Mouse (Mus musculus): ENCODE data around the gene P4ha3. TPM values are rescaled to one million over a fixed set of nuclear protein-coding genes. Genes with fewer than 3 reads are reported as not detected.
"Not testable (repeated sequence)": the region's sequence is repeated elsewhere in the genome, so short reads cannot be mapped to it uniquely, and the experiment has no call there.

Gene P4ha3
- polyA plus RNA-seq (2012; rRNA removed) = 0.19 and 0.22 TPM in 2 replicates

GRCm38 (mm10) chr7:100285383-100285782 lies at the start of gene P4ha3:
Gene P4ha3 (plus strand): TSS chr7:100285520.
- TF ChIP-seq POLR2A (IDR thresholded peaks at IDR 0.05; ENCODE audit: low read depth, low read length) (no peak), CTCF (conservative IDR thresholded peaks at IDR 0.05; ENCODE audit: insufficient read depth, insufficient read length, low read depth, low read length) (no peak)
- WGBS = 2% methylated on average over 53 of the region's 53 CpGs
- Histone ChIP-seq H3K36me3 (ENCODE audit: control insufficient read depth, insufficient read depth, low read length) (no peaks in the 10 kb centered on the region), H3K27me3 (replicated peaks; ENCODE audit: control insufficient read depth, insufficient read depth, low read length) (no peaks in the 10 kb centered on the region), H3K27ac (ENCODE audit: insufficient read depth, low read depth, low read length) (no peak within 1 kb of the TSS), H3K4me1 (ENCODE audit: control insufficient read depth, insufficient read depth, low read length) (no peaks in the 10 kb centered on the region), H3K4me3 (ENCODE audit: insufficient read depth, low read depth, low read length) (no peak within 1 kb of the TSS)
- no peak for DNase-seq

- Histone ChIP-seq H3K27me3 (replicated peaks; ENCODE audit: control insufficient read depth, insufficient read depth, low read length) (no peaks in the 10 kb centered on the region), H3K36me3 (ENCODE audit: control insufficient read depth, insufficient read depth, low read length) (no peaks in the 10 kb centered on the region), H3K4me1 (ENCODE audit: control insufficient read depth, insufficient read depth, low read length) (no peaks in the 10 kb centered on the region), H3K27ac (ENCODE audit: insufficient read depth, low read depth, low read length) (no peak overlapping the region), H3K4me3 (ENCODE audit: insufficient read depth, low read depth, low read length) (no peak overlapping the region)
- TF ChIP-seq POLR2A (IDR thresholded peaks at IDR 0.05; ENCODE audit: low read depth, low read length) (no peak), CTCF (conservative IDR thresholded peaks at IDR 0.05; ENCODE audit: insufficient read depth, insufficient read length, low read depth, low read length) (no peak)
- WGBS = 83% methylated on average over 1 of the region's 1 CpGs
- DNase-seq = no peak
Measured at GRCm38 (mm10) chr7:100238271-100238670, 47.0 kb upstream of the P4ha3 start.

GRCm38 (mm10) chr7:100240601-100241000 lies 44.7 kb upstream of the P4ha3 start:
- no peaks in the 10 kb centered on the region for H3K27me3 ChIP-seq (replicated peaks; ENCODE audit: control insufficient read depth, insufficient read depth, low read length)
- TF ChIP-seq POLR2A (IDR thresholded peaks at IDR 0.05; ENCODE audit: low read depth, low read length) = no peak
- WGBS = 91% methylated on average over 2 of the region's 2 CpGs
- DNase-seq = no peak
- no peak overlapping the region for H3K4me3 ChIP-seq (ENCODE audit: insufficient read depth, low read depth, low read length)
- no peak overlapping the region for H3K27ac ChIP-seq (ENCODE audit: insufficient read depth, low read depth, low read length)
- no peaks in the 10 kb centered on the region for H3K4me1 ChIP-seq (ENCODE audit: control insufficient read depth, insufficient read depth, low read length)
- H3K36me3 ChIP-seq (ENCODE audit: control insufficient read depth, insufficient read depth, low read length) = no peaks in the 10 kb centered on the region

GRCm38 (mm10) chr7:100243007-100243406 lies 42.3 kb upstream of the P4ha3 start:
- no peaks in the 10 kb centered on the region for H3K4me1 ChIP-seq (ENCODE audit: control insufficient read depth, insufficient read depth, low read length)
- no peaks in the 10 kb centered on the region for H3K27me3 ChIP-seq (replicated peaks; ENCODE audit: control insufficient read depth, insufficient read depth, low read length)
- DNase-seq = no peak
- TF ChIP-seq CTCF (conservative IDR thresholded peaks at IDR 0.05; ENCODE audit: insufficient read depth, insufficient read length, low read depth, low read length) = no peak
- TF ChIP-seq POLR2A (IDR thresholded peaks at IDR 0.05; ENCODE audit: low read depth, low read length) = no peak
- H3K36me3 ChIP-seq (ENCODE audit: control insufficient read depth, insufficient read depth, low read length) = no peaks in the 10 kb centered on the region
- no peak overlapping the region for H3K27ac ChIP-seq (ENCODE audit: insufficient read depth, low read depth, low read length)
- 77% methylated on average over 1 of the region's 1 CpGs for WGBS
- no peak overlapping the region for H3K4me3 ChIP-seq (ENCODE audit: insufficient read depth, low read depth, low read length)

GRCm38 (mm10) chr7:100244225-100244624 lies 41.1 kb upstream of the P4ha3 start:
- no peak overlapping the region for H3K27ac ChIP-seq (ENCODE audit: insufficient read depth, low read depth, low read length)
- no peaks in the 10 kb centered on the region for H3K27me3 ChIP-seq (replicated peaks; ENCODE audit: control insufficient read depth, insufficient read depth, low read length)
- TF ChIP-seq CTCF (conservative IDR thresholded peaks at IDR 0.05; ENCODE audit: insufficient read depth, insufficient read length, low read depth, low read length) (no peak), POLR2A (IDR thresholded peaks at IDR 0.05; ENCODE audit: low read depth, low read length) (no peak)
- H3K36me3 ChIP-seq (ENCODE audit: control insufficient read depth, insufficient read depth, low read length) = no peaks in the 10 kb centered on the region
- DNase-seq = no peak
- WGBS = 94% methylated on average over 4 of the region's 4 CpGs
- H3K4me3 ChIP-seq (ENCODE audit: insufficient read depth, low read depth, low read length) = no peak overlapping the region
- no peaks in the 10 kb centered on the region for H3K4me1 ChIP-seq (ENCODE audit: control insufficient read depth, insufficient read depth, low read length)

GRCm38 (mm10) chr7:100245176-100245575 lies 40.1 kb upstream of the P4ha3 start:
- no peak for DNase-seq
- TF ChIP-seq POLR2A (IDR thresholded peaks at IDR 0.05; ENCODE audit: low read depth, low read length) = no peak
- no peaks in the 10 kb centered on the region for H3K4me1 ChIP-seq (ENCODE audit: control insufficient read depth, insufficient read depth, low read length)
- H3K27me3 ChIP-seq (replicated peaks; ENCODE audit: control insufficient read depth, insufficient read depth, low read length) = no peaks in the 10 kb centered on the region
- H3K36me3 ChIP-seq (ENCODE audit: control insufficient read depth, insufficient read depth, low read length) = no peaks in the 10 kb centered on the region
- 96% methylated on average over 3 of the region's 3 CpGs for WGBS
- H3K4me3 ChIP-seq (ENCODE audit: insufficient read depth, low read depth, low read length) = no peak overlapping the region
- no peak overlapping the region for H3K27ac ChIP-seq (ENCODE audit: insufficient read depth, low read depth, low read length)

- no peak for TF ChIP-seq CTCF (conservative IDR thresholded peaks at IDR 0.05; ENCODE audit: insufficient read depth, insufficient read length, low read depth, low read length)
- no peak for TF ChIP-seq POLR2A (IDR thresholded peaks at IDR 0.05; ENCODE audit: low read depth, low read length)
- Histone ChIP-seq H3K27me3 (replicated peaks; ENCODE audit: control insufficient read depth, insufficient read depth, low read length) (no peaks in the 10 kb centered on the region), H3K36me3 (ENCODE audit: control insufficient read depth, insufficient read depth, low read length) (no peaks in the 10 kb centered on the region; the same call in none of the 2 replicates), H3K4me1 (ENCODE audit: control insufficient read depth, insufficient read depth, low read length) (no peaks in the 10 kb centered on the region), H3K4me3 (ENCODE audit: insufficient read depth, low read depth, low read length) (no peak overlapping the region), H3K27ac (ENCODE audit: insufficient read depth, low read depth, low read length) (no peak overlapping the region)
- WGBS = 97% methylated on average over 5 of the region's 5 CpGs
- DNase-seq = no peak
Measured at GRCm38 (mm10) chr7:100250667-100251066, 34.7 kb upstream of the P4ha3 start.

GRCm38 (mm10) chr7:100262350-100262749 lies 23.0 kb upstream of the P4ha3 start:
- H3K36me3 ChIP-seq (ENCODE audit: control insufficient read depth, insufficient read depth, low read length) = no peaks in the 10 kb centered on the region
- WGBS = 91% methylated on average over 3 of the region's 3 CpGs
- no peak for DNase-seq
- no peak overlapping the region for H3K4me3 ChIP-seq (ENCODE audit: insufficient read depth, low read depth, low read length)
- H3K4me1 ChIP-seq (ENCODE audit: control insufficient read depth, insufficient read depth, low read length) = no peaks in the 10 kb centered on the region
- no peaks in the 10 kb centered on the region for H3K27me3 ChIP-seq (replicated peaks; ENCODE audit: control insufficient read depth, insufficient read depth, low read length)
- TF ChIP-seq POLR2A (IDR thresholded peaks at IDR 0.05; ENCODE audit: low read depth, low read length) (no peak), CTCF (conservative IDR thresholded peaks at IDR 0.05; ENCODE audit: insufficient read depth, insufficient read length, low read depth, low read length) (no peak)
- no peak overlapping the region for H3K27ac ChIP-seq (ENCODE audit: insufficient read depth, low read depth, low read length)

- not testable (repeated sequence) for H3K27ac ChIP-seq (ENCODE audit: insufficient read depth, low read depth, low read length); H3K36me3 ChIP-seq (ENCODE audit: control insufficient read depth, insufficient read depth, low read length); H3K4me3 ChIP-seq (ENCODE audit: insufficient read depth, low read depth, low read length); DNase-seq; H3K27me3 ChIP-seq (replicated peaks; ENCODE audit: control insufficient read depth, insufficient read depth, low read length); H3K4me1 ChIP-seq (ENCODE audit: control insufficient read depth, insufficient read depth, low read length)
- 76% methylated on average over 17 of the region's 17 CpGs for WGBS
Measured at GRCm38 (mm10) chr7:100264934-100265333, 20.4 kb upstream of the P4ha3 start.

Data from kidney, adult 2 months (tissue).